Mouse (Mus musculus) forebrain, embryonic 11.5 days (tissue): ENCODE data around the gene Olfr1469. TPM values are rescaled to one million over a fixed set of nuclear protein-coding genes. Genes with fewer than 3 reads are reported as not detected.
"Not testable (repeated sequence)": the region's sequence is repeated elsewhere in the genome, so short reads cannot be mapped to it uniquely, and the experiment has no call there.

ENCODE experiments used
- ATAC-seq: fragments of 200-750 bp; cut with Nextera tagmentation; replicated peaks from 2 replicates; pipeline ENCODE4 v1.8.0; 2017; ENCODE audit warnings: moderate TSS enrichment; ENCODE audit not compliant: low FRiP score
- DNase-seq: peaks from one replicate; pipeline ENCODE4 v3.0.0-alpha.2; 2017; ENCODE audit warnings: low spot score
- H3K27ac ChIP-seq: fragments of 300-500 bp; sonication (generic); 2 replicates; pipeline ENCODE4 v1.5.1; 2014; ENCODE audit warnings: low read depth, low read length
- H3K27me3 ChIP-seq: fragments of 300-500 bp; sonication (generic); 2 replicates; pipeline ENCODE4 v1.6.1; 2014; ENCODE audit warnings: mild to moderate bottlenecking, low read length, mixed read lengths; ENCODE audit not compliant: control insufficient read depth, insufficient read depth
- H3K36me3 ChIP-seq: fragments of 300-500 bp; sonication (generic); 2 replicates; pipeline ENCODE4 v1.6.1; 2014; ENCODE audit warnings: mild to moderate bottlenecking, low read length, moderate library complexity, mixed read lengths; ENCODE audit not compliant: control insufficient read depth, insufficient read depth
- H3K4me1 ChIP-seq: fragments of 300-500 bp; sonication (generic); replicated peaks from 2 replicates; pipeline ENCODE4 v1.6.1; 2014; ENCODE audit warnings: low read length, mixed read lengths; ENCODE audit not compliant: control insufficient read depth, insufficient read depth
- H3K4me2 ChIP-seq: fragments of 300-500 bp; sonication (generic); 2 replicates; pipeline ENCODE4 v1.6.1; 2014; ENCODE audit warnings: low read depth, mild to moderate bottlenecking, low read length, moderate library complexity, mixed read lengths; ENCODE audit not compliant: severe bottlenecking
- H3K4me3 ChIP-seq: fragments of 300-500 bp; sonication (generic); 2 replicates; pipeline ENCODE4 v1.5.1; 2014; ENCODE audit warnings: low read depth, low read length
- H3K9ac ChIP-seq: fragments of 300-500 bp; sonication (generic); 2 replicates; pipeline ENCODE4 v1.6.1; 2014; ENCODE audit warnings: low read length
- H3K9me3 ChIP-seq: fragments of 300-500 bp; sonication (generic); 2 replicates; pipeline ENCODE4 v1.6.1; 2016; ENCODE audit warnings: low read length, mixed read lengths; ENCODE audit not compliant: control insufficient read depth
- WGBS: fragments of 180-500 bp; shearing (Covaris S2); extraction: QIAGEN DNeasy Blood & Tissue Kit; methylation state at CpG from one replicate; pipeline ENCODE4 v1.1.7; 2014; 5-methylcytosine and 5-hydroxymethylcytosine counted together
- polyA plus RNA-seq: library from polyadenylated mRNA; unstranded; fragments of >200 nt; fragmentation: Nextera tagmentation; extraction: Ambion mirVana; gene quantifications from 2 replicates; pipeline ENCODE4 v1.2.1, GENCODE M21; 2014

Gene Olfr1469
- polyA plus RNA-seq, result not detected in 2 replicates

DNA sequence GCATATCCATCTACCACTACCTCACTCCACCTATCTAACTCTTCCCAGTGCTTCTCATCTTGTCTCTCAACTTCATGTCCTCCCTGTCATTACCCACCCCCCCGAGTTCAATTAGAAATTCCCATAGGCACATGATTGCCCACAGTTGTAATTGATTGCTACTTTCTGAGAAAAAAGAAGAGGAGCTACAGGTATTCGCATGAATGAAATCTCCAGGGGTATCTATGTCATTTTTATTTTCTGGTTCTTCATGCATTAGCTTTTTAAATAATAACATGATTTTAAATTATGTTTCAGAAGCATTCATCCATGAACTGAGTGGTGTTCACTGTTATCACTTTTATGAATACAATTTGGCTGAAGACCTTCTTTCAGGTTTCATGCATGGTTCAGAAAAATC lies at the start of gene Olfr1469:
Gene Olfr1469 (plus strand): TSS at position 301 of the 400 bp plus-strand sequence.
- Histone ChIP-seq H3K9me3 (no peaks in the 10 kb centered on the region; the same call in 1 of the 2 replicates), H3K36me3 (no peaks in the 10 kb centered on the region), H3K4me2 (no peak within 1 kb of the TSS), H3K27me3 (no peaks in the 10 kb centered on the region), H3K4me1 (no peaks in the 10 kb centered on the region), H3K27ac (no peak within 1 kb of the TSS), H3K4me3 (no peak within 1 kb of the TSS), H3K9ac (no peak within 1 kb of the TSS)
- WGBS, result 83% methylated on average over 2 of the region's 2 CpGs
- DNase-seq (no peak), ATAC-seq (no peak)

DNA sequence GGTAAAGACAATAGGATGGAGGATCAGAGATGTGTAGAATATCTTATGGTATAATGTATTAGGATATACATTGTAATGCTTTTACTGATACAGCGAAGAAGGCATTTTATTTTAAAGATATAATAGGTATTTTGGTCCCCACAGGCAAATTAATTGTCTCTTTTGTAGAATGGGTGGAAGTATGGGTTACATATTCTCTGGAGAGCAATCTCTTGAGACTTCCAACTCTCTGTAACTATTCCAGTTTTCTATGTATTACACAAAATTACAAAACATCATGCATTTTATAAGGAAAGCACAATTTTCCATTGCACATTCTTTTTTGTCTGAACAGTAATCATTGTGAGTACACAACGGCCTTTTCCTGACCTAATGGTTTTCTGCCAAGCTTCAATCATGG lies 45.7 kb upstream of the Olfr1469 start, which contains the start of gene Olfr1467:
Gene Olfr1467 (plus strand): TSS at position 301 of the 400 bp plus-strand sequence.
- H3K4me1 ChIP-seq, result no peaks in the 10 kb centered on the region
- no peaks in the 10 kb centered on the region; the same call in 1 of the 2 replicates for H3K9me3 ChIP-seq
- 78% methylated on average over 2 of the region's 2 CpGs for WGBS
- H3K4me2 ChIP-seq, result no peak within 1 kb of the TSS
- ATAC-seq (no peak), DNase-seq (no peak)
- H3K4me3 ChIP-seq, result no peak within 1 kb of the TSS
- no peaks in the 10 kb centered on the region for H3K36me3 ChIP-seq
- H3K9ac ChIP-seq, result no peak within 1 kb of the TSS
- H3K27ac ChIP-seq, result no peak within 1 kb of the TSS
- H3K27me3 ChIP-seq, result no peaks in the 10 kb centered on the region

DNA sequence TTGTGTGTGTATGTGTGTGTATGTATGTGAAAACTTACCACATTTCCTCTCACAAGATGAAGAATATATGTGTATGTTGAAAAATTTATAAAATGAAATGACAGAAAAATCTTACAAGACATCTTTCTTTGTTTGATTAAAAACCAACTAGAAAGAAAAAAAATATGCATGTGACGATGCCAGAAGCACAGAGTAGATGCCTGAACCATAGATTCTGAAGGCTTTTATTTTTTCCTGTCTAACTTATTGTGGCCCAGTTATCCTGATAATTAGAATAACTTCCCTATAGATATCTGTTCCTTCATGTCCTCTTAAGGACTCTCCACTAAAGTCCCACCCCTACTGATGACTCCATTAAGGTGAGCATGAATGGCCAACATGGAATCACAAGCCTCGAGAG lies 35.5 kb downstream of the Olfr1469 start, which contains the start of gene Olfr1471:
Gene Olfr1471 (plus strand): TSS at position 301 of the 400 bp plus-strand sequence.
- not testable (repeated sequence) for H3K9ac ChIP-seq, H3K4me3 ChIP-seq, H3K27ac ChIP-seq, H3K9me3 ChIP-seq, H3K4me1 ChIP-seq, H3K36me3 ChIP-seq, ATAC-seq, DNase-seq, H3K27me3 ChIP-seq, H3K4me2 ChIP-seq
- 76% methylated on average over 2 of the region's 2 CpGs for WGBS

DNA sequence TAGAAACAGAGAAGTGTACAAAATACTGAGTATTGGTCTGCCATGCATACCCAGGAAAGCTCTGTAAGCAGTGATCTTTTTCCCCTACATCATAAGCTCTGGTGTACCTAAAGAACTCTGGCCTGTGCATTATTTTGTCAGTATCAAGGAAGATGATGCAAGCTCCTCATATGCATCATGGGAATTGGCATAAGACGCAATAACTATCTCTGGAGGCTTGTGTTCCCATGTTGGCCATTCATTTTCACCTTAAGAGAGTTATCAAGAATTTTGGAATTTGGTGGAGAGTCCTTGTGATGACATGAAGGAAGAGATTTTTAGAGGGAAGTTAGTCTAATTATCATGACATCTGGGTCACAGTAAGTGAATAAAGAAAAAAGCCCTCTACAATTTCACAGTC lies 48.3 kb downstream of the Olfr1469 start, which contains the start of gene Olfr1472:
Gene Olfr1472 (minus strand): TSS at position 101 of the 400 bp plus-strand sequence.
- H3K27me3 ChIP-seq, result no peaks in the 10 kb centered on the region
- no peak for DNase-seq
- no peaks in the 10 kb centered on the region for H3K36me3 ChIP-seq
- no peak within 1 kb of the TSS for H3K27ac ChIP-seq
- WGBS, result 84% methylated on average over 1 of the region's 1 CpGs
- H3K4me2 ChIP-seq, result no peak within 1 kb of the TSS
- no peaks in the 10 kb centered on the region for H3K4me1 ChIP-seq
- no peak within 1 kb of the TSS for H3K4me3 ChIP-seq
- no peaks in the 10 kb centered on the region; the same call in 1 of the 2 replicates for H3K9me3 ChIP-seq
- ATAC-seq, result no peak
- no peak within 1 kb of the TSS for H3K9ac ChIP-seq

Other genes starting within 250 kb of the Olfr1469 start
- not detected in 2 replicates for gene Olfr1461, start 244.8 kb upstream of the Olfr1469 start, polyA plus RNA-seq
- not detected in 2 replicates for gene Olfr1462, start 222.1 kb upstream of the Olfr1469 start, polyA plus RNA-seq
- not detected in 2 replicates for gene Olfr1463, start 176.5 kb upstream of the Olfr1469 start, polyA plus RNA-seq
- gene Olfr1465, start 92.3 kb upstream of the Olfr1469 start, polyA plus RNA-seq, result not detected in 2 replicates
- not detected in 2 replicates for gene Olfr1466, start 69.0 kb upstream of the Olfr1469 start, polyA plus RNA-seq
- gene Olfr1467, start 45.6 kb upstream of the Olfr1469 start, polyA plus RNA-seq, result not detected in 2 replicates
- gene Olfr1471, start 35.6 kb downstream of the Olfr1469 start, polyA plus RNA-seq, result not detected in 2 replicates
- not detected in 2 replicates for gene Olfr1472, start 48.2 kb downstream of the Olfr1469 start, polyA plus RNA-seq
- not detected in 2 replicates for gene Olfr1474, start 61.7 kb downstream of the Olfr1469 start, polyA plus RNA-seq
- not detected in 2 replicates for gene Olfr1475, start 72.3 kb downstream of the Olfr1469 start, polyA plus RNA-seq
- not detected in 2 replicates for gene Olfr1477, start 92.7 kb downstream of the Olfr1469 start, polyA plus RNA-seq
- gene Olfr1480, start 120.1 kb downstream of the Olfr1469 start, polyA plus RNA-seq, result not detected in 2 replicates
- not detected in 2 replicates for gene Olfr1484, start 175.7 kb downstream of the Olfr1469 start, polyA plus RNA-seq
- gene Olfr1487, start 209.5 kb downstream of the Olfr1469 start, polyA plus RNA-seq, result not detected in 2 replicates
- gene Olfr1489, start 223.8 kb downstream of the Olfr1469 start, polyA plus RNA-seq, result not detected in 2 replicates
- gene Olfr1490, start 243.2 kb downstream of the Olfr1469 start, polyA plus RNA-seq, result not detected in 2 replicates